14 mouse cellular contexts compared by ENCODE assay signal in genomic region chr15:83055569-83055968, GRCm38 (mm10). TPM values are rescaled to one million over a fixed set of nuclear protein-coding genes. Genes with fewer than 3 reads are reported as not detected.
DNase-seq lines count a peak whose midpoint lies in the region; ATAC-seq and TF ChIP-seq lines count a peak whose summit lies in the region.
"Had no signal": no experiment of that assay in that cellular context is flagged by ENCODE, and none has a peak within 500 bp of the region (broad histone marks: within the 10 kb centered on the region; RNA-seq: fewer than 3 reads in every experiment).

No protein-coding gene starts in this region.

- H3K4me2 ChIP-seq in heart, embryonic 15.5 days: peak overlapping the region; percentile 64
- no peak overlapping the region; the same call in 1 of the 2 replicates for H3K4me2 ChIP-seq in forebrain, embryonic 13.5 days
- H3K4me2 ChIP-seq in hindbrain, embryonic 13.5 days: 0 out of 2 replicates have a peak overlapping the region, but pooled peaks have one; percentile 19
- no peak overlapping the region for H3K4me2 ChIP-seq in midbrain, postnatal 0 days (ENCODE audit: low read depth, low read length, poor library complexity, severe bottlenecking)

- no peak for TF ChIP-seq EP300 in heart, adult 2 months (IDR thresholded peaks at IDR 0.05; ENCODE audit: insufficient read depth, low read depth, low read length)

- no peak for ATAC-seq in heart, embryonic 15.5 days (replicated peaks; ENCODE audit: insufficient number of reproducible peaks, insufficient read depth, low FRiP score, low read depth)
- ATAC-seq in forebrain, embryonic 13.5 days: no peak
- ATAC-seq in hindbrain, embryonic 13.5 days (ENCODE audit: low FRiP score): no peak
- ATAC-seq in midbrain, postnatal 0 days (ENCODE audit: low FRiP score): no peak

- H3K36me3 ChIP-seq in heart, embryonic 15.5 days: no peaks in the 10 kb centered on the region
- no peaks in the 10 kb centered on the region for H3K36me3 ChIP-seq in heart, adult 2 months (ENCODE audit: control insufficient read depth, insufficient read depth, low read length)
- H3K36me3 ChIP-seq in forebrain, embryonic 13.5 days (ENCODE audit: poor library complexity, severe bottlenecking): no peaks in the 10 kb centered on the region
- H3K36me3 ChIP-seq in hindbrain, embryonic 13.5 days: no peaks in the 10 kb centered on the region
- no peaks in the 10 kb centered on the region for H3K36me3 ChIP-seq in midbrain, postnatal 0 days (ENCODE audit: insufficient read depth, low read length)
- H3K36me3 ChIP-seq: embryonic facial prominence, embryonic 12.5 days; G1E; kidney, embryonic 15.5 days; lung, embryonic 15.5 days had no signal

- peaks cover 44% of the 10 kb centered on the region for H3K4me1 ChIP-seq in heart, embryonic 15.5 days (replicated peaks)
- no peaks in the 10 kb centered on the region; the same call in 1 of the 2 replicates for H3K4me1 ChIP-seq in heart, adult 2 months (ENCODE audit: control insufficient read depth, insufficient read depth, low read length)
- peaks cover 44% of the 10 kb centered on the region for H3K4me1 ChIP-seq in forebrain, embryonic 13.5 days
- peaks cover 62% of the 10 kb centered on the region for H3K4me1 ChIP-seq in hindbrain, embryonic 13.5 days (replicated peaks)
- peaks cover 10% of the 10 kb centered on the region for H3K4me1 ChIP-seq in midbrain, postnatal 0 days (ENCODE audit: insufficient read depth, low read length)

- H3K27ac ChIP-seq in heart, embryonic 15.5 days: peak overlapping the region; percentile 95
- no peak overlapping the region for H3K27ac ChIP-seq in heart, adult 2 months
- peak overlapping the region; percentile 54 for H3K27ac ChIP-seq in forebrain, embryonic 13.5 days
- peak overlapping the region; percentile 97 for H3K27ac ChIP-seq in hindbrain, embryonic 13.5 days
- peak overlapping the region; percentile 88; the same call in 1 of the 2 replicates for H3K27ac ChIP-seq in midbrain, postnatal 0 days (ENCODE audit: low read depth, low read length)
- H3K27ac ChIP-seq: embryonic facial prominence, embryonic 12.5 days; kidney, embryonic 15.5 days; lung, embryonic 15.5 days had no signal

- intact Hi-C loops in heart, adult 2 months (cut with DNase I): no loop called here
- intact Hi-C loops in left cerebral cortex, postnatal 36 days (cut with DNase I): no loop called here

- no peak for DNase-seq in heart, adult 2 months
- no peak for DNase-seq in midbrain, postnatal 0 days (ENCODE audit: low spot score)
- no peak for DNase-seq in ovary, postnatal 36 days (ENCODE audit: low spot score)
- no peak for DNase-seq in left cerebral cortex, postnatal 36 days (ENCODE audit: low spot score in 2 of 2)
- DNase-seq: adrenal gland, postnatal 25 days; gastrocnemius, postnatal 10 days; right cerebral cortex, adult 18-20 months had no signal

- H3K9me3 ChIP-seq in heart, embryonic 15.5 days (replicated peaks): no peaks in the 10 kb centered on the region
- no peaks in the 10 kb centered on the region for H3K9me3 ChIP-seq in forebrain, embryonic 13.5 days (replicated peaks)
- no peaks in the 10 kb centered on the region for H3K9me3 ChIP-seq in hindbrain, embryonic 13.5 days
- no peaks in the 10 kb centered on the region for H3K9me3 ChIP-seq in midbrain, postnatal 0 days (ENCODE audit: low read length)
- H3K9me3 ChIP-seq: embryonic facial prominence, embryonic 12.5 days; G1E; lung, embryonic 15.5 days had no signal

- no peak for TF ChIP-seq CTCF in heart, adult 2 months (IDR thresholded peaks at IDR 0.05)
- no peak for TF ChIP-seq CTCF in midbrain, postnatal 0 days (IDR thresholded peaks at IDR 0.05)

- peaks cover 6% of the 10 kb centered on the region; the same call in 1 of the 2 replicates for H3K27me3 ChIP-seq in heart, embryonic 15.5 days
- no peaks in the 10 kb centered on the region; the same call in 1 of the 2 replicates for H3K27me3 ChIP-seq in heart, adult 2 months (ENCODE audit: control insufficient read depth, insufficient read depth, low read length)
- no peaks in the 10 kb centered on the region for H3K27me3 ChIP-seq in forebrain, embryonic 13.5 days
- H3K27me3 ChIP-seq in hindbrain, embryonic 13.5 days: peaks cover 9% of the 10 kb centered on the region; the same call in 1 of the 2 replicates
- no peaks in the 10 kb centered on the region for H3K27me3 ChIP-seq in midbrain, postnatal 0 days (ENCODE audit: insufficient read depth, low read length)
- H3K27me3 ChIP-seq: embryonic facial prominence, embryonic 12.5 days had no signal

- no peak for TF ChIP-seq POLR2A in heart, adult 2 months (IDR thresholded peaks at IDR 0.05; ENCODE audit: insufficient read depth, low read depth, low read length)

- WGBS in heart, embryonic 15.5 days: 41% methylated on average over 5 of the region's 5 CpGs
- WGBS in heart, adult 2 months: 51% methylated on average over 5 of the region's 5 CpGs
- 39% methylated on average over 5 of the region's 5 CpGs for WGBS in forebrain, embryonic 13.5 days
- WGBS in hindbrain, embryonic 13.5 days: 34% methylated on average over 5 of the region's 5 CpGs
- 34% methylated on average over 5 of the region's 5 CpGs for WGBS in midbrain, postnatal 0 days

- H3K9ac ChIP-seq in heart, embryonic 15.5 days: 0 out of 2 replicates have a peak overlapping the region, but pooled peaks have one; percentile 4
- H3K9ac ChIP-seq in heart, adult 2 months (ENCODE audit: low read depth, low read length): no peak overlapping the region
- H3K9ac ChIP-seq in forebrain, embryonic 13.5 days: no peak overlapping the region
- no peak overlapping the region for H3K9ac ChIP-seq in hindbrain, embryonic 13.5 days
- H3K9ac ChIP-seq in midbrain, postnatal 0 days (replicated peaks; ENCODE audit: low read length, poor library complexity, severe bottlenecking): no peak overlapping the region; the same call in 1 of the 2 replicates

- no peaks in the 10 kb centered on the region for H3K79me2 ChIP-seq in heart, adult 2 months (replicated peaks; ENCODE audit: control insufficient read depth, insufficient read depth, low read length)

- H3K4me3 ChIP-seq in heart, embryonic 15.5 days: peak overlapping the region; percentile 21; the same call in 1 of the 2 replicates
- H3K4me3 ChIP-seq in heart, adult 2 months: no peak overlapping the region
- H3K4me3 ChIP-seq in forebrain, embryonic 13.5 days: no peak overlapping the region
- no peak overlapping the region for H3K4me3 ChIP-seq in hindbrain, embryonic 13.5 days
- no peak overlapping the region for H3K4me3 ChIP-seq in midbrain, postnatal 0 days (ENCODE audit: low read depth, low read length)

RNA-seq across cellular contexts. Expression of gene Nfam1, which starts 22.5 kb away (rescaled TPM):
- polyA plus RNA-seq in heart, embryonic 15.5 days (2015; fragmentation: Nextera tagmentation; extraction: Ambion mirVana): 1.8 and 3.9 TPM in 2 replicates
- total RNA-seq in heart, adult 2 months (2021): 1 to 10 TPM; 2.4 to 2.6 TPM
- 3.1 and 3.9 TPM in 2 replicates for polyA plus RNA-seq in heart, adult 2 months (2012; rRNA removed)
- polyA plus RNA-seq in forebrain, embryonic 13.5 days (2015; fragmentation: Nextera tagmentation; extraction: Ambion mirVana): 1.2 and 1.5 TPM in 2 replicates
- polyA plus RNA-seq in hindbrain, embryonic 13.5 days (2015; fragmentation: Nextera tagmentation; extraction: Ambion mirVana): 2.0 and 2.2 TPM in 2 replicates
- total RNA-seq in midbrain, postnatal 0 days (2014; rRNA removed): 3.3 and 4.1 TPM in 2 replicates
- 1.9 and 2.6 TPM in 2 replicates for polyA plus RNA-seq in midbrain, postnatal 0 days (2015; fragmentation: Nextera tagmentation; extraction: Ambion mirVana)
- 1 to 10 TPM; 2.6 to 3.1 TPM for total RNA-seq in left cerebral cortex, postnatal 36 days (2021)

RNA-seq across cellular contexts. Expression of gene Serhl, which starts 33.7 kb away (rescaled TPM):
- 61.5 and 66.3 TPM in 2 replicates for polyA plus RNA-seq in heart, embryonic 15.5 days (2015; fragmentation: Nextera tagmentation; extraction: Ambion mirVana)
- total RNA-seq in heart, adult 2 months (2021): 10 to 100 TPM; 36.8 to 41.0 TPM
- 82.7 and 90.2 TPM in 2 replicates for polyA plus RNA-seq in heart, adult 2 months (2012; rRNA removed)
- polyA plus RNA-seq in forebrain, embryonic 13.5 days (2015; fragmentation: Nextera tagmentation; extraction: Ambion mirVana): 35.4 and 36.9 TPM in 2 replicates
- polyA plus RNA-seq in hindbrain, embryonic 13.5 days (2015; fragmentation: Nextera tagmentation; extraction: Ambion mirVana): 30.8 and 32.4 TPM in 2 replicates
- 4.2 and 6.7 TPM in 2 replicates for total RNA-seq in midbrain, postnatal 0 days (2014; rRNA removed)
- polyA plus RNA-seq in midbrain, postnatal 0 days (2015; fragmentation: Nextera tagmentation; extraction: Ambion mirVana): 38.5 and 40.0 TPM in 2 replicates
- 10 to 100 TPM in 1 of 2 experiments, 1 to 10 TPM in 1; 9.3 to 12.3 TPM for total RNA-seq in left cerebral cortex, postnatal 36 days (2021)

Comparison
In these comparisons a context has a peak if more than half of its experiments do, and no peak if none do; other contexts are left out.
1. H3K4me2 ChIP-seq: peak in heart, embryonic 15.5 days (single experiment) and hindbrain, embryonic 13.5 days (single experiment); none in forebrain, embryonic 13.5 days (single experiment) and midbrain, postnatal 0 days (single experiment).